Mouse (Mus musculus): ENCODE results near the gene Rarb.

DNA sequence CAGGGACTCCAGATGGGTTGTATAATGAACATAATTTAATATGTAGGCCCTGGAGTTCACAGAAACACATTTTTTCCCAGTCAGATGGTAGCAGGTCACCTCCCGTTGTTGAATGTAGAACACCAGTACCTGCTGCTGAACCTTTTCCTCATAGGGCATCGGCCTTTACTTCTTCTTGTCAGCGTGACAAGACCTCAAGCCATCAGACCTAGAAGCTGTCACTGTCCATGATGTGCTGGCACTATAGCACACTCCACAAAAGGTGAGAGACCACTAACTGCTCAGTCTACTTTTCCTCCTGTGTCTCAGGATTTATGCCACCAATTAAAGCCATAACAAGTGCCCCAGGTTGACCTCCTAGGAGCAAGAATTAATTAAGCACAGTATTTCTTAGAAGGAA, 296.1 kb downstream of the Rarb start:
- TF ChIP-seq POLR2A (IDR thresholded peaks at IDR 0.05; ENCODE audit: low read depth, low read length) (no peak), CTCF (IDR thresholded peaks at IDR 0.05; ENCODE audit: extremely low read depth, insufficient read depth, insufficient read length, insufficient replicate concordance) (no peak)

Data from spleen, adult 2 months (tissue).